Mouse (Mus musculus) retina, embryonic 14.5 days (tissue): ENCODE measurements at regions not wholly inside any gene's neighbourhood (a gene's known extent, or its start where the extent isn't known, plus 50 kb on each side); places are given as distances from the start of the nearest gene placed in this dataset.

Experiments
- DNase-seq: peaks from one replicate; pipeline ENCODE4 v3.0.0-alpha.2; 2015; ENCODE audit warnings: low spot score

DNA sequence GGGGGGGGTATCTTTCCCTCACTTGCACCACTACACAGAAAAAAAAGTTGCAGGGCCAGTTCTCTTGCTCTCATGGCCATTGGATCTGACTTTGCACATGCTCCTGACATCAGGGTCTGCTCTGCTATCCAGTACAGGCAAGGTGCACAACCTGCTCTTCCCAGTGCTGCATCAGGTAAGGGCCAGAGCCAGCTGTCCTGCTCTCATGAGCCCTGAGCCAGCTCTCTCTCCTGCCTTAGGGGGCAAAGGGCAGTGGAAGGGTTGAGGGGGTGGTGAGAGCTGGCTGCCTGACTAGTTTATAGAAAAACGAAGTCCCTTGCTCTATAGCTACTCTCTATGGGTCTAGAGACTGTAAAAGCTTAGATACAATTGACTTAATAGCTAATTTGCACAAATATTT, 927.6 kb downstream of the Rab28 start:
- DNase-seq, result no peak

DNA sequence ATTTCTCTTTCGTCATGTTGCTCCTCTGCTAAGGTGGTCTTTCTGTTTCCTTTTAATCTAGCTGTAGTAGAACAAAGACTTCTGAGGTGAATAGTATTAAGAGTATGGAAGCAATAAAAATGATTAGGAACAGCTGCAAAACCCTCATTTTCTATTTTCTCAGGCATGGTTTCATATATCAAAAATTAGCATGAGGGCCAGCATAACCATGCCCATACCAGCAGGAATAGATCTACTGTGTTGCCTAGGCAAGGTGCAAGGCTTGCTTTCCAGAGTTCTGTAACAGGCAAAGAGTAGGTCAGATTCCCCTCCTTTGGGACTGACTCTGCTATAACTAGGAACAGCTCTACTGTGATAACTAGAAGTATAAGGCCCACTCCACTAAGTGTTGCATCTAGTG, 928.1 kb downstream of the Rab28 start:
- no peak for DNase-seq

DNA sequence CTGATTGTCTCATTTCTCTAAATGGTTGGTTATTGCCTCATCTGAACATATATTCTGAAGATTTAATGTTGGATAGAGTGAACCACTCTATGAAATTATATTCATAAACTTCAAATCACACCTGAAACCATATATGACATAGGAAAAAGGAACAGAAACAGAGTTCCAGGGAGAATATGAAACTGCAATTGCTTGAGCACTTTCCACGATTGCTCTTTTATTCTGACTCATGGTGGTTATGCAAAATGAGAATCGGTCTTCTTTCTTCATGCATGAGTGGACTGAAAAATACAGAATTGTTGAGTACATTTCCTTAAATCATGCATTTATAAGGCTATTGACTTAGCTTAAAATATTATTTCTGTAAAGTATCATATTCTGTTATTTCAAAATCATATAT, 932.1 kb downstream of the Rab28 start:
- DNase-seq, result no peak

DNA sequence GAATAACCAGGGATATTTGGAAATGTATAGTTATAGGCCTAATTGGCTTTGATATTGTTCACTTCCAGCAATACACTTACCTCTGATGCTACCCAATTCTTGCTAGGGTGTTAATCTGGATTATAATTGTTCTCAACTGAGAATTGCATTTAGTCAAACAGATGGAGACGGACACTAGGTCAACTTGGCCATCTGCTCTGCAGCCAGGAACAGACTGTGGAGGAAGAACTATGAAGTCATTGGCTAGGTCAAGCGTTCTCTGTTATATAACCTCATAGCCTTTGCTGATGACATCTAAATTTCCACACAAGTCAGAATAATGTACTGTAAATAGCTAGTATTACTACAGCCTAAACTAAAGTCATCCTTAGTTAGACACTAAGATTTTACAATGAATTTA, 947.7 kb downstream of the Rab28 start:
- peak; percentile 10 for DNase-seq

DNA sequence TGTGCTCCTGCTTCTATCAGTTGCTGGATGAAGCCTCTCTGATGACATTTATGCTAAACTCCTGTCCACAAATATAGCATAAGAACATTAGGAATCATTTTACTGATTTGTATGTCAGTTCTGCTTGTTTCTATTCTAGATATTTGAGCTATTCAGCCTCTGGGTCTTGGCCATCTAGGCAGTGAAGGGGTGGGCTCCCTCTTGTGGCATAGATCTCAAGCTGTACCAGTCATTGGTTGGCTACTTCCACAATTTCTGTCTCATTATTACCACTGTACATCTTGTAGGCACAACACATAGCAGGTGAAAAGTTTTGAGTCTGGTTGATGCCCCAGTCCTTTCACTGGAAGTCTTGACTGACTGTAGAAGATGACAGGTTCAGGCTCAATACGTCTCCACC, 957.9 kb downstream of the Rab28 start:
- DNase-seq, result no peak

DNA sequence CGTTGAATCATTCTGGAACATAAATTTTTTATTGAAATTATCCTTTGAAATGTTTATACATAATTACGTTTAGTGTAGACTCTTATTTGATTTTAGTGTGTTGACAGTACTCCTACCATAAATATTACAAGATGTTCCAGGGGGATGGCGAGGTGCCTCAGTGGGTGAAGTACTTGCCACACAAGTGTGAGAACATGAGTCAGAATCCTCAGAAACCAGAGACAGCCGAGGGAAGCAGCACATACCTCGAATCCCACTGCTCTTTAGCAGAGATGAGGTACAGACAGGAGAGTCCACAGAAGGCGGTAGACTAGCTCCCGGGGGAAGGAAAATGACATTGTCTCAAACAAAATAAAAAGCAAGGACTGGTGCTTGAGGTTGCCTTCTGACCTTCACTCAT, 972.3 kb downstream of the Rab28 start:
- DNase-seq, result no peak

DNA sequence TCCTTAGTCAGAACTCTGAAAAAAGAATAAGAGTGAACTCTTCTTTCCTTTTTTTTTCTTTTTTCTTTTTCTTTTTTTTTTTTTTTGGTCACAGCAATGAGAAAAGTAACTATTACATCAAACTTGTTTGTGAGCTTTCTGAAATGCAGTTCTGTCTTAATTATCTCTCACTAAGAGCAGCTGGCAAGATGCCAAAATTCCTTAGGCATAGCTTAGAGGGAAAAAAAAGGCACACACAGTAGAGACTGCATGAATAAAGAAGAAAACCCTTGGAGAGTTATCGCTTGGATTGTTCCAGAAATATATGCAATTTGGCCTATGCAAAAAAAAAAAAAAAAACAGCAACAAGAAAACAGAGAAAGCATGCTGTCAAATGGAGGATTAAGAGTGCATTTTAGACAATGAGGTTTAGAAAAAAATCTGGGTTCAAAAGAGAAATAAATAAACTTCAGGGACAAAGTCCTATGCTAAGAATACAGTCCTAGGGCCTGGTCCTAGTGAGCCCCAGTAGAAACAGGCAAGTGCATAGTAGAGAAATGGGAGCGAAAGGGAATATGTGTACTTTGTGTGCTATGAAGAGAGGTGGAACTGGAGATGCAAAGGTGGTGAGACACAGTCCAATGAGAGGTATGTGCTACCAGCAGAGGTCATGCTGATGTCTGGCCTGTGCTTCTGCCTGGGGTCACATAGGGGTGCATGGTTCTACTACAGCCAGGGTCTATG, 974.0 kb downstream of the Rab28 start:
- peak; percentile 9 for DNase-seq

DNA sequence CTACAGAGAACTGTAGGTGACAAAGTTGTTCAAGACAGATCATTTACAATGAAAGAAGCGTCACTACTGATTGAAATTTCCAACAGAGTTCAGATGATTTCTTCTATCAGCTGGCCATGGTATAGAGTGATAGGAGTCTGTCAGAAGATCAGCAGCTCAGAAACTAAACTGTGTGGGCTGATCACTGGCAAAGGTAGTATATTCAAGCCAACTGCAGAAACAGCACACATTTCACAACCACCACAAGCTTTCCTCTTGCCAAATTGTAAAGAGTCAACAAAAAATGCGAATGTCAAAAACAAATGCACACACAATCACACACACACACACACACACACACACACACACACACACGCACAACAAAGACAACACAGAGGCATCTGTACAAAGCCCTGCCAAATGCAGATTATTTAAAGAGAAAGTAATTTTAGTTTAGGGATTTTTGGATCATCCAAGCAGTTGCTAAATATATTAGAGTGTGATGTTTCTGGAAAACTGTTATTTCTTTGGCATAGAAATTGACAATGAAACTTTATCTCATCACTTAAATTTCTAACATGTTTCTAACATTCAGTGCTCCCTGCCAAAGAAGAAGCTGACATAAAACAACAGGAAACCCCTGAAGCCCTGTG, 959.3 kb upstream of the Hs3st1 start:
- DNase-seq, result no peak

DNA sequence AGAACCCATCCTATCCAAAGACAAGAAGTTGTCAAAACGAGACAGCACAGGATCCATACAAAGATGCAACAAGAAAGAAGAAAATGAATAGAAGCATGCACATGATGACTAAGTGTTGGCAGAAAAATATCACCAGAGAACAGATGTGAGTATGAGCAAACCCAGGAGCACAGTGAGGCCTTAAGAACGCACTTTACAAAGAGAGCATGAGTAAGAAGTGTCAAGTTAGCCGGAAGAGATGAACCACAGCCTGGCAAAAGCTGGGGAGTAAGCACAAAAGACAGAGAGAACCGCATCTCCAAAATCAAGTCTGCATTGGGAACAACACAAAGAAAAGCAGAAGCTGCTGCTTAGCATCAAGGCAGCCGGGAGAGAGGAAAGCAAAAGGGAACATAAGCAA, 946.4 kb upstream of the Hs3st1 start:
- DNase-seq, result no peak

DNA sequence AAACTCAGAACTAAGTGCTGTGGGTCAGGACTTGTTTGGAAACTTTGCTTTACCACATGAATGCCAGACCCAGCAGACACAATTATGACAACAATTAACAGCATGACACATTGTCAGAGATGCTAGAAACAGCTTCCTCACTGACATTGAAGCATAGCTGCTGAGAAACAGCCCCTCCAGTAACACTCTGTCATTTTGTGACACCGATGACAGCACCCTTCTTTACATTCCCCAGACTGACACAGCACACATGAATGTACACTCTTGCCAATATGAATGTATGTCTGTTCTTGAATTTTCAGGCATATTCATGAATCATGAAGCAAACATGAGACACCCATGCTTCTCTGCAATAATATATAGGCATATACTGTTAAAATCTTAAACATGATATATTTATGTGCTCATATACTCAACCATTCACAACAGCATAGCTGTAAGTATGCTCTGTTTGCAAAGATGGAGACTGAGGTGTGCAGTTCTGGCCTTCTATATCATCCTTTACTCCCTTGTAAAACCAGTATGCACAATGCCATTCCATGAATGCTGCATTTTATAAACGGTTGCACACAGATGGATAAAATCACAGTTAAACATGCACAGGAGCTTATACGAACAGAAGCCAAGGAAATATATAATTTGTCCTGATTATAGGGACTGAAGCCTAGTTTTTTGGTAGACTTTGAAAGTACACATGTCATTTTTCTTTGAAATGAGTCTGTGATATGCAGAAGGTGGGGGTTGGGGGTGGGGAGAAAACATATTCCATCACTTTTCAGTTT, 942.4 kb upstream of the Hs3st1 start:
- no peak for DNase-seq
